Mouse (Mus musculus): ENCODE results near the gene Il2ra. TPM values are rescaled to one million over a fixed set of nuclear protein-coding genes. Genes with fewer than 3 reads are reported as not detected.
"Not testable (repeated sequence)": the region's sequence is repeated elsewhere in the genome, so short reads cannot be mapped to it uniquely, and the experiment has no call there.

Il2ra gene
- polyA plus RNA-seq, 1 experiment from 2014 or later = not detected

DNA sequence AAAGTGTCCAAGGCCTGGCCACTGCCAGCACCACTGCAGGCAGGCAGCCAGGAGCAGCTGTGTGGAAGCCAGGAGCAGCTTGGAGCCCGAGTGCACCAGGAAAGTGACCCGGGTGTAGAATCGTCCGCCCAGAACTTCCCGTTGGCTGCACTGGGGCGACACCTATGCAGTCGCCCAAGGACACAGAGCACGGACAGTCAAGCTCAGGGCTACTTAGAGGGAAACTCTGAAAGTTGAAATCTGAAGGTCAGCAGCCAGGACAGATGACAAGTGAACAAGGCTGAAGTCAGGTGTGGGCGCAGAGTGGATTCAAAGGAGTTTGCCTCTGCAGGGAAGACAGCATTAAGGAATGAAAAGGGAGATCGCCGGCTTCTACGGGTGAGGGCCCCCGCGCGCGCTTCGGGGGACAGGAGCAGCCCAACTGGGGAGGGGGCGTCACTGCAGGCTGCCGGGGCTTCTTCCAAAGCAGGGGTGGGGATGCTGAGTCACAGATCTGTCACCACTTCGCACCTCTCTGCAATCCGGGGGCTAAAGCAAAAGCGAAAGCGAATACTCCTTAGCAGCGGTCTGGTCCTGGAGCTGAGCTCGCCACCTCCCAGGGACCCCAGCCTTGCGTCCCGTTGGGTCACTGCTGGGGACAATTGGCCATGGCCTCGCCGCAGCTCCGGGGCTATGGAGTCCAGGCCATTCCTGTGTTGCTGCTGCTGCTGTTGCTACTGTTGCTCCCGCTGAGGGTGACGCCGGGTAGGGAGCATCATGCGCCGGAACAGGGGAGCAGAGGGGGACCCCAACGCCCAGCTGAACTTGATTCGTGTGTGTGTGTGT, 62.8 kb downstream of the Il2ra start, which contains the start of gene Il15ra:
Gene Il15ra (plus strand): TSS at position 90 of the 825 bp plus-strand sequence.
- under 1% methylated on average over 37 of the region's 37 CpGs for WGBS
- peak; percentile 80 for ATAC-seq (ENCODE audit: insufficient number of reproducible peaks, low FRiP score)
- Histone ChIP-seq H3K36me3 (no peaks in the 10 kb centered on the region), H3K4me1 (replicated peaks) (peaks cover 7% of the 10 kb centered on the region; the same call in 1 of the 2 replicates), H3K27ac (ENCODE audit: poor library complexity, severe bottlenecking) (peak within 1 kb of the TSS; percentile 60), H3K9ac (peak within 1 kb of the TSS; percentile 72), H3K9me3 (replicated peaks) (no peaks in the 10 kb centered on the region), H3K4me2 (peak within 1 kb of the TSS; percentile 90), H3K27me3 (replicated peaks) (no peaks in the 10 kb centered on the region), H3K4me3 (peak within 1 kb of the TSS; percentile 63)

DNA sequence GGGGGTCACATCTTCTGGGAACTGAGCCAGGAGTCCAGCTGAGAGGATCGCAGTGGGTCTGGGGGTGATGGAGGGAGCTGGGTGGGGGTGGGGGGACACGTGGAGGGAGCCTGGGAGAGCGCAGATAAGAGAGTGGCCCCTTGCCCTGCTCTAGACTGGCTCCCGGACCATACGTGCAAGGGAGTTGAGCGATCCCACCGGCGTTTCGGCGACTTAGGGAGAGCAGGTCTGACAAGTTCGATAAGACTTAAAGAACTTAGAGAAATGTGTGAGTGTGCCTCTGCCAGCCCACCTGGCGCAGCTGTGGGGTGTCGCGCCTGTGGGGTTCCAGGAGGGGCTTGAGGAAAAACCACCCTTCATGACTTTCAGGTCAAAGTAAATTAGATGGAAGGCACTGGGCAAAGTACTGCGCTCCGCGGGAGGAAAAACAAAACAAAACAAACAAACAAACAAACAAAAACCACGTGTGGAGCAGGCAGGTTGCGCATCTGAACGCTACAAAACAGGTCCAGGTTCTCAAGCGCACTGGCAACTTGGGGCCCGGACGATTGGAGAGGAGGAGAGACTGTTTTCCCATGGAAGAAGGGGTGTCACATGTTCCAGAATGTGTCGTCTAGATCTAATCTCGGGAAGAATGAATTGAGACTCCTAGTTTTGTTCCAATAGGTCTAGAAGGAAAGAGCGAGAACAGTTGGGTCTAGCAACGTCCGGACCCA, 63.6 kb downstream of the Il2ra start:
- Histone ChIP-seq H3K4me2 (peak overlapping the region; percentile 90), H3K9ac (peak overlapping the region; percentile 72), H3K4me3 (peak overlapping the region; percentile 63), H3K9me3 (replicated peaks) (no peaks in the 10 kb centered on the region), H3K4me1 (replicated peaks) (peaks cover 7% of the 10 kb centered on the region; the same call in 1 of the 2 replicates), H3K27me3 (replicated peaks) (no peaks in the 10 kb centered on the region), H3K36me3 (no peaks in the 10 kb centered on the region), H3K27ac (ENCODE audit: poor library complexity, severe bottlenecking) (no peak overlapping the region)
- 2% methylated on average over 28 of the region's 28 CpGs for WGBS
- peak; percentile 68; the same call in 1 of the 2 replicates for ATAC-seq (ENCODE audit: insufficient number of reproducible peaks, low FRiP score)

DNA sequence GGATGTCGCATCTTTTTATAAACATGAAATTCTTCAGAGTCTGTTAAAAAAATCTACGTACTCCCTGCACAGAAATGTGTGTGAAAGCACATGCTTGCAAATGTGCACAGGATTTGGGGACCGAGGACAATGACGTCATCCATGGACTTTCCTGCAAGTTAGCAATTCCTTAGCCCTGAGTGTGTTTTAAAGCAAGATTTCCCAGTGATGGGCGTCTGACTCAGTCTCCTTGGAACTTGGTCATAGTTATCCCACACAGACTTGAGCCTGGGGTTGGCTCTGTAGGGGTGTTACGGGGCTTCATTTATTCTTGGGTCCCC, 64.1 kb downstream of the Il2ra start:
- Histone ChIP-seq H3K9ac (no peak overlapping the region), H3K36me3 (no peaks in the 10 kb centered on the region)

DNA sequence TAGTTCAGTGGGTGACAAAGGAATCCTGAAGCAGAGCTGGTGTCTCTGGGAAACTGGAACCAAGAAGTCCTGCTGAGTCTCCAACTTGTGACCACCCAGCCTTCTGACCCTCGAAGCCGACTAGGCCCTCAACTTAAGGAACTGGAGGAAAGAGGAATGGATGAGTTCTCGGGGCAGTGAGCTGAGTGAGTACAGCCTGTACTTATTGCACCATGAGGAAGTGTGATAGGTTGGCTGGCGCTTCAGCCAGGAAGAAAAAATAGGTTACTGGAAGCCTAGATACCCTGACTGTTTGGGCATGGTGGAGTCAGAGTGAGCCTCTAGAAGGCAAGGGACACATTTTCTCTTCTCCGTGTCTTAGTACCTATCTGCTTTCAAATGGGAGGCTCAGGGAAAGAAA, 65.9 kb downstream of the Il2ra start:
- H3K9me3 ChIP-seq (replicated peaks) = no peaks in the 10 kb centered on the region
- 78% methylated on average over 5 of the region's 5 CpGs for WGBS
- peaks cover 7% of the 10 kb centered on the region; the same call in 1 of the 2 replicates for H3K4me1 ChIP-seq (replicated peaks)
- no peak overlapping the region for H3K27ac ChIP-seq (ENCODE audit: poor library complexity, severe bottlenecking)
- H3K4me3 ChIP-seq = no peak overlapping the region
- H3K4me2 ChIP-seq = no peak overlapping the region
- no peak overlapping the region for H3K9ac ChIP-seq
- no peaks in the 10 kb centered on the region for H3K36me3 ChIP-seq
- no peak for ATAC-seq (ENCODE audit: insufficient number of reproducible peaks, low FRiP score)
- H3K27me3 ChIP-seq (replicated peaks) = no peaks in the 10 kb centered on the region

More for the DNA sequence above, 64.1 kb downstream of the Il2ra start:
- Histone ChIP-seq H3K27ac (ENCODE audit: poor library complexity, severe bottlenecking) (no peak overlapping the region), H3K4me3 (no peak overlapping the region; the same call in 1 of the 2 replicates), H3K9me3 (replicated peaks) (no peaks in the 10 kb centered on the region), H3K4me1 (replicated peaks) (peaks cover 7% of the 10 kb centered on the region; the same call in 1 of the 2 replicates), H3K4me2 (peak overlapping the region; percentile 90), H3K27me3 (replicated peaks) (no peaks in the 10 kb centered on the region)
- no peak for ATAC-seq (ENCODE audit: insufficient number of reproducible peaks, low FRiP score)
- WGBS = 40% methylated on average over 6 of the region's 6 CpGs

DNA sequence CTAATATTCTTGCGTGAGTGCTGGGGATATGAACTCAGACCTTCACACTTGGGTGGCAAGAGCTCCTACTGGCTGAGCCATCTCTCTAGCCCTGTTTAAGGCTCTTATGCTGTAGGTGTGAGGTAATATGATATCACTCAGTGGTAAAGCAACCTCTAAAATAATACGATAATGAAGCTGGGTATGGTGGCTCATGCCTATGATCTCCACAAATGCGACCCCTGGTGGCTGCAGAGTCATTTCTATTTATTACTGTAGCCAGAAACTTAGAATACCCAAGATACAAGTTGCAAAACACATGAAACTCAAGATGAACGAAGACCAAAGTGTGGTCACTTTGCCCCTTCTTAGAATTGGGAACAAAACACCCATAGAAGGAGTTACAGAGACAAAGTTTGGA, 67.5 kb downstream of the Il2ra start:
- not testable (repeated sequence) for H3K4me1 ChIP-seq (replicated peaks); H3K27me3 ChIP-seq (replicated peaks); H3K9me3 ChIP-seq (replicated peaks); H3K36me3 ChIP-seq; H3K27ac ChIP-seq (ENCODE audit: poor library complexity, severe bottlenecking); ATAC-seq (ENCODE audit: insufficient number of reproducible peaks, low FRiP score); H3K4me2 ChIP-seq; H3K9ac ChIP-seq; H3K4me3 ChIP-seq
- 55% methylated on average over 4 of the region's 4 CpGs for WGBS

DNA sequence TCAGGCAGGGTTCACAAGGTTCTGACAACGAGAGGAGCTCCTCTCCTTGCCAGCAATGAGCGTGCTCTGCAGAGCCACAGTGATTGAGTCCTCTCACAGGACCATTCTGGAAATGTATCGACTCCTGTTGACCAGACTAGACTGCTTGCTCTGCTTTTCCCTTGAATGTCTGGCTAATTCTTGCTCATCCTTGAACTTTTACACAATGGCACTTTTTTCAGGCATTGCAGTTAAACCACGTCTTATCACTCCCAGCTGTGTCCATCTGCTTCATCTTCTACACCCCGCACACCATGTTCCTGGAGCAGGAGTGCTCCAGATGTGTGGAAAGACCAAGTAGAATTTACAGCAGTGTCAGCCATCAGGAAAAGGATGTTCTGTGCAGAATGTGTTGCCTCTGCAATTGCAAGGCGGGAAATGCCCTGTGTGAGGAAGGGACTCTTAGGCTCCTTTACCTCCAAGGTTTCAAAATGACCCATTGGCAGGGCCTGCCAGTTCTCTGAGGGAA, 69.9 kb downstream of the Il2ra start:
- H3K9ac ChIP-seq = no peak overlapping the region
- no peak overlapping the region for H3K27ac ChIP-seq (ENCODE audit: poor library complexity, severe bottlenecking)
- H3K4me1 ChIP-seq (replicated peaks) = no peaks in the 10 kb centered on the region
- 83% methylated on average over 6 of the region's 6 CpGs for WGBS
- H3K9me3 ChIP-seq (replicated peaks) = no peaks in the 10 kb centered on the region
- ATAC-seq (ENCODE audit: insufficient number of reproducible peaks, low FRiP score) = no peak
- no peaks in the 10 kb centered on the region for H3K27me3 ChIP-seq (replicated peaks)
- no peak overlapping the region for H3K4me2 ChIP-seq
- H3K4me3 ChIP-seq = no peak overlapping the region
- no peaks in the 10 kb centered on the region for H3K36me3 ChIP-seq

DNA sequence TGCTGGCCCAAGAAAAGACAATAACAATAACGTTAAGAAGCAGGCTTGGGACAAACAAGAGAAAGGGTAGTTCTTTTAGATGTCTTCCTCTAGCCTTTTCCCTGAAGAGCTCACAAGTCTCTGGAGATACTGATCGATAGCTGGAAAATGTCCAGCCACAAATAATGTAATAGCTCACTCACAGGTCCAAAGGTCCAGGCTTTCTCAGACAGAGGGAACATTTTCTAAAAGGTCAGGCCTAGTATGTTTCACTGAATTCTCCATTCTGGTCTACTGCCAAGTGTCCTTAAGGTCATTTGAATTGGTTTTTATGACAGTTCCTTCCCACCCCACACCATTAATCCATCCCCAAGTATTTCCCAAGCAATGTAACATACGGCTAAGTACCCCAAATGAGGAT, 70.4 kb downstream of the Il2ra start:
- Histone ChIP-seq H3K9me3 (replicated peaks) (no peaks in the 10 kb centered on the region), H3K9ac (no peak overlapping the region), H3K27ac (ENCODE audit: poor library complexity, severe bottlenecking) (no peak overlapping the region), H3K27me3 (replicated peaks) (no peaks in the 10 kb centered on the region), H3K4me3 (no peak overlapping the region), H3K4me1 (replicated peaks) (no peaks in the 10 kb centered on the region), H3K36me3 (no peaks in the 10 kb centered on the region), H3K4me2 (no peak overlapping the region)
- 72% methylated on average over 3 of the region's 3 CpGs for WGBS
- no peak for ATAC-seq (ENCODE audit: insufficient number of reproducible peaks, low FRiP score)

DNA sequence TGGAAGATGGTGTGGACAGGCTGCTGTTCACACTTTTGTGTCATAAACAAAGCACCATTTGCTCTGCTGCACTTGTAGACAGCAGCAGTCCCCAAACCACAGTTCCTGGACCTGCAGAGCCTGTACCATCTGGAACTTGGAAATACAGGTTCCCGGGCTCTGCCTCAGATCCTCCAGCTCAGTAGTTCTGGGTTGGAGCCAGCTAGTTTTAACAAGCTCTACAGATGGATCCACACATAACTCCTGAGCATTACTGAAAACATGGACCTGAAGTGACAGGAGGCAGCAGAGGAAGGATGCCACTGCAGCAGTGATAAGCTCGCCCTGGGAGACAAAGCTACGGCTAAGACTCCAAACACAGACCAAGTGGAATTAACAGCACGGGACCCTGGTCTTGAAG, 71.9 kb downstream of the Il2ra start:
- no peaks in the 10 kb centered on the region for H3K36me3 ChIP-seq
- no peak overlapping the region for H3K9ac ChIP-seq
- no peaks in the 10 kb centered on the region for H3K9me3 ChIP-seq (replicated peaks)
- no peak overlapping the region for H3K4me2 ChIP-seq
- no peaks in the 10 kb centered on the region for H3K4me1 ChIP-seq (replicated peaks)
- H3K27me3 ChIP-seq (replicated peaks) = no peaks in the 10 kb centered on the region
- no peak overlapping the region for H3K4me3 ChIP-seq
- WGBS = 63% methylated on average over 4 of the region's 4 CpGs
- no peak overlapping the region for H3K27ac ChIP-seq (ENCODE audit: poor library complexity, severe bottlenecking)
- ATAC-seq (ENCODE audit: insufficient number of reproducible peaks, low FRiP score) = no peak

DNA sequence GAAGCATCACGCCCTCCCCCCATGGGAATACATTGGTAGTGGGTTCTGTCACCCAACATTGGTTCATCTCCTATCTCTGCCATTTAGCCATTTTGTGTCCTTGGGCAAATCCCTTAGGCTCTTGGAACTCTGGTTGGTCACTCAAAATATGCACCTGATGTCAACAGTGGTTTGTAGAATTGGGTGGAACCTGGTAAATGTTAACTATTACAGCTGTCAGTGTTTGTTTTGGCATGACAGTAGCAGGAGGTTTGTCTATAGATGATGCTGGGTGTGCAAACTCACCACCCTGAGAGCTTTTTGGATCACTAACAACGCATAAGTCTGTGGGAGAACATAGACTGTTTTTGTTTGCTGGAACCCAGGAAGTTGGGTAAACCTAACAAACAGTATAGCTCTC, 76.0 kb downstream of the Il2ra start:
- 84% methylated on average over 2 of the region's 2 CpGs for WGBS
- H3K4me2 ChIP-seq = no peak overlapping the region

DNA sequence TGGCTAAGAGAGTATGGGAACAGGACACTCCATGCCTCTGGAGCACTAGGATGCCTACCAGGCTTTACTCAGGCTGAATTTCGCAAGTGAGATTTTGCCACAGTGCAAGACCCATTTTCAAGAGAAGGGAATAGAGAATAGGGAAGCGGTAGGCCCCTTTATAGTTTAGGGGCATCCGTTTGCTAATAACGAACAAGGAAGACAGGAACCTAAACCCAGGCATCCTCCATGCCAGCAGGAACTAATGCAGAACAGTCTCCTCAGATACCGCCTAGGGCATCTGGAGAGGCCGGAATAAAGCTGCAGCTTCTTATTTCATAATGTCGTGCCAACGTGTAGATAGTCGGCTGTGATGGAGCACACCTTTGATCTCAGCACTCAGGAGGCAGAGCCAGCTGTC, 80.0 kb downstream of the Il2ra start:
- WGBS = 83% methylated on average over 9 of the region's 9 CpGs
- H3K27ac ChIP-seq (ENCODE audit: poor library complexity, severe bottlenecking) = no peak overlapping the region
- H3K9ac ChIP-seq = no peak overlapping the region
- H3K4me1 ChIP-seq (replicated peaks) = no peaks in the 10 kb centered on the region
- H3K36me3 ChIP-seq = no peaks in the 10 kb centered on the region
- H3K9me3 ChIP-seq (replicated peaks) = no peaks in the 10 kb centered on the region
- no peak overlapping the region for H3K4me3 ChIP-seq
- no peak for ATAC-seq (ENCODE audit: insufficient number of reproducible peaks, low FRiP score)
- no peaks in the 10 kb centered on the region for H3K27me3 ChIP-seq (replicated peaks)
- H3K4me2 ChIP-seq = no peak overlapping the region

More for the DNA sequence above, 76.0 kb downstream of the Il2ra start:
- Histone ChIP-seq H3K9ac (no peak overlapping the region), H3K4me3 (no peak overlapping the region), H3K9me3 (replicated peaks) (no peaks in the 10 kb centered on the region), H3K36me3 (no peaks in the 10 kb centered on the region), H3K27ac (ENCODE audit: poor library complexity, severe bottlenecking) (no peak overlapping the region), H3K4me1 (replicated peaks) (no peaks in the 10 kb centered on the region), H3K27me3 (replicated peaks) (no peaks in the 10 kb centered on the region)
- ATAC-seq (ENCODE audit: insufficient number of reproducible peaks, low FRiP score) = no peak

DNA sequence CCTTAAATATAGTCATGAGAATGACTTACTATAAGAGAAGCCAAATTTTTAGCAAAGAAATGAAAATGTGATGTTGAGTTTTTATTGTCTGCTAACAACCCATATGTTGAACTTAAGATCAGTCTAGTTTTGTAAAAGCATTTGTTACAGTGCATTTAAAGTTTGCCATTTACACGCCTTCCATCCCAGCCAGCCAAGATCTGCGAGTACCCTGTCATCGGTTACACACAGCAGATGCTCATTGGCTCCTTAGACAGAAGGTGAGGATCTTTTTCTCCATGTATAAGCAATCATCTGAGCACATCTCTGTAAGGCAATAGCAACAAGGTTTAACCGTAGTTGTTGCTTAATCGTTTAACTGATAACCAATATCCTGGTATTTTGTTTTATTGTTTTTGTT, 85.0 kb downstream of the Il2ra start:
- WGBS = 85% methylated on average over 5 of the region's 5 CpGs
- H3K36me3 ChIP-seq = no peaks in the 10 kb centered on the region

More for the DNA sequence above, 85.0 kb downstream of the Il2ra start:
- no peak for ATAC-seq (ENCODE audit: insufficient number of reproducible peaks, low FRiP score)
- Histone ChIP-seq H3K9me3 (replicated peaks) (no peaks in the 10 kb centered on the region), H3K4me1 (replicated peaks) (no peaks in the 10 kb centered on the region), H3K4me2 (no peak overlapping the region), H3K27me3 (replicated peaks) (no peaks in the 10 kb centered on the region), H3K27ac (ENCODE audit: poor library complexity, severe bottlenecking) (no peak overlapping the region), H3K9ac (no peak overlapping the region), H3K4me3 (no peak overlapping the region)

Measured in heart, embryonic 12.5 days (tissue).